ENCODE assay signal across 23 mouse cellular contexts in the genomic region with DNA sequence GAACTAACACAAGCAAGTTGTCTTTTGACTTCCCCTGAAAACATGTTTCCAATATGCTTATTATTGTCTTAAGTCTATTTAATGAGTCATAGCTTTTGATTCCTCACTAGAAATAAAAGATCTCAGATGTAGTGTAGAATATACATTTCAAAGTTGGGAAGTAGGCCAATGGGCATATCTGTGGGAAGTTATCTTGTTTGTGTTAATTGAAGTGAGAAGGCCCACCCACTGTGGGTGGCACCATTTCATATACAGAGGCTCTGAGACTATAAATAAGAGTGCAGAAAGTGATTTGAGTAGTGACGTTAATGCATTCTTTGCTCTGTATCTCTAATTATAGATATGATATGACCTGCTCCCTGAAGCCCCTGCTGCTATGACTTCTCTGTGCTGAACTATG. TPM values are rescaled to one million over a fixed set of nuclear protein-coding genes. Genes with fewer than 3 reads are reported as not detected.
DNase-seq lines count a peak whose midpoint lies in the region; ATAC-seq and TF ChIP-seq lines count a peak whose summit lies in the region.
"Had no signal": no experiment of that assay in that cellular context is flagged by ENCODE, and none has a peak within 500 bp of the region (broad histone marks: within the 10 kb centered on the region; RNA-seq: fewer than 3 reads in every experiment).

No protein-coding gene starts in this region.

- no peak overlapping the region for H3K4me3 ChIP-seq in MEL (ENCODE audit: control insufficient read depth in 1 of 2, insufficient read depth in 1 of 2, low read depth in 2 of 2, low read length in 2 of 2)
- H3K4me3 ChIP-seq: embryonic facial prominence, embryonic 10.5 days; embryonic facial prominence, embryonic 12.5 days; forebrain, embryonic 13.5 days; forebrain, embryonic 15.5 days had no signal

- no peak overlapping the region for H3K9ac ChIP-seq in MEL (ENCODE audit: control insufficient read depth, low read depth, low read length, poor library complexity, severe bottlenecking)
- H3K9ac ChIP-seq: embryonic facial prominence, embryonic 12.5 days; forebrain, embryonic 13.5 days; forebrain, embryonic 15.5 days; forebrain, postnatal 0 days had no signal

- ATAC-seq in activated CD4-positive, CD25-positive, alpha-beta regulatory T cell, adult 4 months, result no peak
- ATAC-seq: forebrain, embryonic 13.5 days; forebrain, embryonic 15.5 days; forebrain, postnatal 0 days; Patski had no signal

- H3K4me1 ChIP-seq in MEL (ENCODE audit: control insufficient read depth in 1 of 2, insufficient read depth in 2 of 2, low read length in 2 of 2), result peaks cover 4 to 7% of the 10 kb centered on the region in 2 experiments

- H3K36me3 ChIP-seq in MEL (ENCODE audit: control insufficient read depth in 1 of 2, insufficient read depth in 2 of 2, low read length in 2 of 2), result peaks cover 0 to 13% of the 10 kb centered on the region in 2 experiments; a peak in 2 of 4 replicates
- H3K36me3 ChIP-seq: embryonic facial prominence, embryonic 10.5 days; embryonic facial prominence, embryonic 12.5 days; forebrain, embryonic 15.5 days had no signal

- no peak for TF ChIP-seq POLR2A in MEL (IDR thresholded peaks at IDR 0.05; ENCODE audit: control insufficient read depth in 1 of 2, insufficient read depth in 1 of 2, low read depth in 1 of 2, low read length in 2 of 2, poor library complexity in 1 of 2)

- TF ChIP-seq RAD21 in MEL (IDR thresholded peaks at IDR 0.05; ENCODE audit: low read depth, low read length), result no peak

- DNase-seq in frontal cortex, adult 2 months (ENCODE audit: extremely low spot score in 1 of 2, low spot score in 1 of 2), result peak; percentile 20 to 50
- DNase-seq in frontal cortex, postnatal 10 days (ENCODE audit: low spot score in 2 of 2), result no peak
- DNase-seq in retina, postnatal 1 day, result peak; percentile 47
- DNase-seq in retina, embryonic 14.5 days (ENCODE audit: low spot score), result no peak
- DNase-seq in MEL (ENCODE audit: low read depth, low spot score), result peak; percentile 67
- peak; percentile 46 for DNase-seq in brain, adult 2 months (ENCODE audit: low read depth, low spot score)
- no peak for DNase-seq in left cerebral cortex, adult 9 months (ENCODE audit: low spot score in 2 of 2)
- DNase-seq: adrenal gland, adult 2 months; adrenal gland, postnatal 10 days; adrenal gland, postnatal 25 days; cerebellum, adult 11-12 months; cerebellum, adult 2 months; cerebellum, adult 9-10 months; cerebellum, postnatal 10 days; cerebellum, postnatal 25 days; forebrain, postnatal 0 days had no signal

- peaks cover 0 to 3% of the 10 kb centered on the region in 2 experiments; a peak in 2 of 4 replicates for H3K27me3 ChIP-seq in MEL (ENCODE audit: control insufficient read depth in 1 of 2, insufficient read depth in 2 of 2, low read length in 2 of 2)
- H3K27me3 ChIP-seq: embryonic facial prominence, embryonic 12.5 days; forebrain, embryonic 13.5 days; forebrain, embryonic 15.5 days had no signal

- TF ChIP-seq EP300 in MEL (IDR thresholded peaks at IDR 0.05; ENCODE audit: low read depth in 1 of 2, low read length in 2 of 2), result no peak

- H3K9me3 ChIP-seq in MEL (replicated peaks; ENCODE audit: insufficient read depth, low read length), result no peaks in the 10 kb centered on the region
- H3K9me3 ChIP-seq: embryonic facial prominence, embryonic 10.5 days; embryonic facial prominence, embryonic 12.5 days; forebrain, embryonic 13.5 days; forebrain, embryonic 15.5 days had no signal

- H3K79me2 ChIP-seq in MEL (ENCODE audit: control insufficient read depth, insufficient read depth, low read length, poor library complexity), result no peaks in the 10 kb centered on the region

- no peak for TF ChIP-seq CTCF in MEL (IDR thresholded peaks at IDR 0.05 in 2 of 3, conservative IDR thresholded peaks at IDR 0.05 in 1 of 3; ENCODE audit: control insufficient read depth in 1 of 3, insufficient read depth in 1 of 3, low read depth in 2 of 3, low read length in 3 of 3, poor library complexity in 1 of 3, severe bottlenecking in 1 of 3)

- H3K27ac ChIP-seq in MEL (ENCODE audit: control insufficient read depth, low read depth, low read length), result no peak overlapping the region
- H3K27ac ChIP-seq: embryonic facial prominence, embryonic 10.5 days; embryonic facial prominence, embryonic 12.5 days; forebrain, embryonic 13.5 days; forebrain, embryonic 15.5 days had no signal

TF ChIP-seq in MEL, 35 proteins besides CTCF, POLR2A, EP300 and RAD21:
- TF ChIP-seq KAT2A (conservative IDR thresholded peaks at IDR 0.05; ENCODE audit: low read depth, low read length), result no peak
- no peak for TF ChIP-seq CHD2 (IDR thresholded peaks at IDR 0.05; ENCODE audit: low read length)
- TF ChIP-seq POLR2AphosphoS2 (IDR thresholded peaks at IDR 0.05; ENCODE audit: low read length), result no peak
- TF ChIP-seq UBTF (IDR thresholded peaks at IDR 0.05; ENCODE audit: borderline replicate concordance, insufficient read depth, low read depth, low read length), result no peak
- TF ChIP-seq GATA1 (IDR thresholded peaks at IDR 0.05; ENCODE audit: low read depth, low read length), result peak; percentile 2; the same call in 1 of the 2 replicates
- TF ChIP-seq RCOR1 (IDR thresholded peaks at IDR 0.05; ENCODE audit: low read depth, low read length), result peak; percentile 68; the same call in 1 of the 2 replicates
- TF ChIP-seq MEF2A (IDR thresholded peaks at IDR 0.05; ENCODE audit: extremely low read depth, insufficient replicate concordance, low read depth, low read length, poor library complexity, severe bottlenecking), result 0 out of 2 replicates have a peak, but pooled peaks have one; percentile 6

RNA-seq across cellular contexts. Expression of gene Btn2a2, which starts 2.2 kb away (rescaled TPM):
- polyA plus RNA-seq in frontal cortex, adult 2 months (2012; rRNA removed), result 0.38 and 0.46 TPM in 2 replicates
- total RNA-seq in MEL (2012; rRNA removed), result not detected in 2 replicates
- not detected for polyA plus RNA-seq in MEL (2012; ENCODE audit: insufficient read depth in 1 of 2, insufficient read length in 2 of 2, low read depth in 1 of 2, low replicate concordance in 2 of 2, missing spikeins in 1 of 2)
- not detected for polyA plus RNA-seq in activated CD4-positive, CD25-positive, alpha-beta regulatory T cell, adult 4 months (2017; shearing (Covaris generic))
- total RNA-seq: adrenal gland, adult 2 months; adrenal gland, postnatal 10 days; adrenal gland, postnatal 25 days; forebrain, postnatal 0 days had no signal
- polyA plus RNA-seq: adrenal gland, adult 2 months; forebrain, embryonic 15.5 days; forebrain, postnatal 0 days had no signal

RNA-seq across cellular contexts. Expression of gene Btn1a1, which starts 25.2 kb away (rescaled TPM):
- polyA plus RNA-seq in frontal cortex, adult 2 months (2012; rRNA removed), result 0.06 and 0.13 TPM in 2 replicates
- 0.07 TPM in 1 of 2 replicates, not detected in the other for total RNA-seq in MEL (2012; rRNA removed)
- under 1 TPM in 1 of 2 experiments, not detected in 1; 0.25 TPM for polyA plus RNA-seq in MEL (2012; ENCODE audit: insufficient read depth in 1 of 2, insufficient read length in 2 of 2, low read depth in 1 of 2, low replicate concordance in 2 of 2, missing spikeins in 1 of 2)
- not detected for polyA plus RNA-seq in activated CD4-positive, CD25-positive, alpha-beta regulatory T cell, adult 4 months (2017; shearing (Covaris generic))
- total RNA-seq: adrenal gland, adult 2 months; adrenal gland, postnatal 25 days had no signal
- polyA plus RNA-seq: adrenal gland, adult 2 months; C2C12; forebrain, embryonic 13.5 days had no signal

RNA-seq across cellular contexts. Expression of gene Hist1h4h, which starts 40.0 kb away (rescaled TPM):
- polyA plus RNA-seq in frontal cortex, adult 2 months (2012; rRNA removed), result 26.6 and 33.5 TPM in 2 replicates
- 5,750 and 5,753 TPM in 2 replicates for total RNA-seq in MEL (2012; rRNA removed)
- polyA plus RNA-seq in MEL (2012; ENCODE audit: insufficient read depth in 1 of 2, insufficient read length in 2 of 2, low read depth in 1 of 2, low replicate concordance in 2 of 2, missing spikeins in 1 of 2), result 1 to 10 TPM in 1 of 2 experiments, not detected in 1; 9.9 TPM
- polyA plus RNA-seq in activated CD4-positive, CD25-positive, alpha-beta regulatory T cell, adult 4 months (2017; shearing (Covaris generic)), result 1 to 10 TPM; 2.7 to 3.2 TPM

RNA-seq across cellular contexts. Expression of gene Hist1h2af, which starts 42.8 kb away (rescaled TPM):
- 3.9 and 9.2 TPM in 2 replicates for polyA plus RNA-seq in frontal cortex, adult 2 months (2012; rRNA removed)
- 939 and 1,000 TPM in 2 replicates for total RNA-seq in MEL (2012; rRNA removed)
- polyA plus RNA-seq in MEL (2012; ENCODE audit: insufficient read depth in 1 of 2, insufficient read length in 2 of 2, low read depth in 1 of 2, low replicate concordance in 2 of 2, missing spikeins in 1 of 2), result 10 to 100 TPM in 1 of 2 experiments, not detected in 1; 64.3 TPM
- not detected for polyA plus RNA-seq in activated CD4-positive, CD25-positive, alpha-beta regulatory T cell, adult 4 months (2017; shearing (Covaris generic))
- polyA plus RNA-seq: forebrain, postnatal 0 days had no signal

RNA-seq across cellular contexts. Expression of gene Hist1h3g, which starts 44.4 kb away (rescaled TPM):
- 0.46 and 0.82 TPM in 2 replicates for polyA plus RNA-seq in frontal cortex, adult 2 months (2012; rRNA removed)
- total RNA-seq in MEL (2012; rRNA removed), result 441 and 728 TPM in 2 replicates
- 1 to 10 TPM in 1 of 2 experiments, not detected in 1; 5.2 TPM for polyA plus RNA-seq in MEL (2012; ENCODE audit: insufficient read depth in 1 of 2, insufficient read length in 2 of 2, low read depth in 1 of 2, low replicate concordance in 2 of 2, missing spikeins in 1 of 2)
- 1 to 10 TPM in 1 of 2 experiments, not detected in 1; 1.1 TPM for polyA plus RNA-seq in activated CD4-positive, CD25-positive, alpha-beta regulatory T cell, adult 4 months (2017; shearing (Covaris generic))
- polyA plus RNA-seq: cerebellum, adult 2 months had no signal

Comparison
In these comparisons a context has a peak if more than half of its experiments do, and no peak if none do; other contexts are left out.
1. DNase-seq: peak in frontal cortex, adult 2 months (2 of 2), retina, postnatal 1 day (single experiment), MEL (single experiment) and brain, adult 2 months (single experiment); none in frontal cortex, postnatal 10 days (0 of 2), retina, embryonic 14.5 days (single experiment) and left cerebral cortex, adult 9 months (0 of 2).